Mouse (Mus musculus) G1E-ER4 (cell line): Measurements from ENCODE around the gene Gpam. TPM values are rescaled to one million over a fixed set of nuclear protein-coding genes. Genes with fewer than 3 reads are reported as not detected.

Experiments
- GATA1 ChIP-seq: IDR thresholded peaks from one replicate; pipeline ENCODE4 v1.8.0; 2012; ENCODE audit warnings: low read length, inconsistent platforms
- polyA plus RNA-seq: library from polyadenylated mRNA; stranded (reverse); fragments of >175 nt; gene quantifications from 2 replicates; pipeline ENCODE4 v1.2.3, GENCODE M21; 2012

Gene Gpam
- 6.7 and 11.5 TPM in 2 replicates for polyA plus RNA-seq

- no peak for TF ChIP-seq GATA1
Measured at GRCm38 (mm10) chr19:55127072-55127718, at the start of gene Gpam. Gene Gpam, minus strand, starts transcription at chr19:55127238.

- no peak for TF ChIP-seq GATA1
Measured at GRCm38 (mm10) chr19:55171585-55171984, 44.5 kb upstream of the Gpam start.

- TF ChIP-seq GATA1 = no peak
Measured at GRCm38 (mm10) chr19:55170399-55170798, 43.4 kb upstream of the Gpam start.

GRCm38 (mm10) chr19:55168360-55168759, 41.3 kb upstream of the Gpam start:
- TF ChIP-seq GATA1 = no peak

GRCm38 (mm10) chr19:55167741-55168140, 40.7 kb upstream of the Gpam start:
- TF ChIP-seq GATA1 = no peak

- no peak for TF ChIP-seq GATA1
Measured at GRCm38 (mm10) chr19:55166741-55167140, 39.7 kb upstream of the Gpam start.

- no peak for TF ChIP-seq GATA1
Measured at GRCm38 (mm10) chr19:55165954-55166353, 38.9 kb upstream of the Gpam start.

GRCm38 (mm10) chr19:55165183-55165865, 38.3 kb upstream of the Gpam start:
- no peak for TF ChIP-seq GATA1

GRCm38 (mm10) chr19:55164162-55164561, 37.1 kb upstream of the Gpam start:
- TF ChIP-seq GATA1 = no peak

GRCm38 (mm10) chr19:55162271-55162670, 35.2 kb upstream of the Gpam start:
- TF ChIP-seq GATA1 = no peak

GRCm38 (mm10) chr19:55159826-55160225, 32.8 kb upstream of the Gpam start:
- TF ChIP-seq GATA1 = no peak

GRCm38 (mm10) chr19:55158606-55159005, 31.6 kb upstream of the Gpam start:
- TF ChIP-seq GATA1 = no peak

- TF ChIP-seq GATA1 = no peak
Measured at GRCm38 (mm10) chr19:55157029-55157428, 30.0 kb upstream of the Gpam start.

GRCm38 (mm10) chr19:55152983-55153382, 25.9 kb upstream of the Gpam start:
- TF ChIP-seq GATA1 = no peak

GRCm38 (mm10) chr19:55149646-55150045, 22.6 kb upstream of the Gpam start:
- TF ChIP-seq GATA1 = no peak

- TF ChIP-seq GATA1 = no peak
Measured at GRCm38 (mm10) chr19:55148109-55148508, 21.1 kb upstream of the Gpam start.

GRCm38 (mm10) chr19:55147568-55147967, 20.5 kb upstream of the Gpam start:
- TF ChIP-seq GATA1 = no peak
